Mouse (Mus musculus): ENCODE measurements around the gene Irf2bpl. TPM values are rescaled to one million over a fixed set of nuclear protein-coding genes. Genes with fewer than 3 reads are reported as not detected.

Irf2bpl gene
- total RNA-seq, 2 experiments from 2014 or later: 39.7 to 53.2 TPM

DNA sequence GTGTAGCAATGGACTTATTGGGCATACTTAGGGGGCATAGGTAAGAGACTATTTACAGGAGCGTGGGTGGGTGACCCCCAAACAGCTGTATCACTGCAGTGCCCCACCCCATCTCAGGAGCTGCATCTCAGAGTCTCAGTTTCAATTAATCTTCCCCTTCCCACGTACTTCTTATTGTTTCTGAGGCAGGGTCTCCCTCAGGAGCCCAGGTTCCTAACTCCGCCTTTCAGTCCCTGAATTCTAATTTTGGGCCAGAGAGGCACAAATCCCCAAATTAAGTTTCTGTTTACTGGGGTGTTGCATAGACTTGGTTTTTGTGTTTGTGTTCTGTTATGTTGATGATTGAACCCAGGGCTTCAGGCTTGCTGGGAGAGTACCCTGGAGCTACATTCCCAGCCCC lies 13.8 kb upstream of the Irf2bpl start:
- no peak for DNase-seq

DNA sequence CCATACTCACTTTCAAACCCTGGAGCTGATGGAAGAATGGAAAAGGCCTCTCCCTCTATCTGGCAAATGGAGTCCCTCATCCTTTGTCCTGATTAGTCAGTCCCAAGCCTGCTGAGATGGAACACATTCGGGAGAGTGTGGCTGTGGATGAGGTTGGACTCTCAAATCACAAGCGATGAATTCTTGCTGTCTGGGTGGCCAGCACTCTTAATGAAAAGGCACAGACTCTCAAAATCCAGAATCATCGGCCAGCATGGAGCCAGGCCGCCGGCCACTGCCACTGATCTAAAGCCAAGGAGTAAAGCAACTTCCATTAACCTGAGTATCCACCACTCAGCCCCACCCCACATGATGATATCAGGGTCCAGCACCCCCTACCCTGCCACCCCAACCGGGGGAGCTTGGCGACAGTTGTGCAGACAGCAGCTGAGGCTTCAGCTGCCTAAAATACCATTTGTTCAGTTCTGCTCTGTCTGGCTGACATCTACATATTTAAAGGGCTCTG lies 13.2 kb upstream of the Irf2bpl start:
- no peak for DNase-seq

DNA sequence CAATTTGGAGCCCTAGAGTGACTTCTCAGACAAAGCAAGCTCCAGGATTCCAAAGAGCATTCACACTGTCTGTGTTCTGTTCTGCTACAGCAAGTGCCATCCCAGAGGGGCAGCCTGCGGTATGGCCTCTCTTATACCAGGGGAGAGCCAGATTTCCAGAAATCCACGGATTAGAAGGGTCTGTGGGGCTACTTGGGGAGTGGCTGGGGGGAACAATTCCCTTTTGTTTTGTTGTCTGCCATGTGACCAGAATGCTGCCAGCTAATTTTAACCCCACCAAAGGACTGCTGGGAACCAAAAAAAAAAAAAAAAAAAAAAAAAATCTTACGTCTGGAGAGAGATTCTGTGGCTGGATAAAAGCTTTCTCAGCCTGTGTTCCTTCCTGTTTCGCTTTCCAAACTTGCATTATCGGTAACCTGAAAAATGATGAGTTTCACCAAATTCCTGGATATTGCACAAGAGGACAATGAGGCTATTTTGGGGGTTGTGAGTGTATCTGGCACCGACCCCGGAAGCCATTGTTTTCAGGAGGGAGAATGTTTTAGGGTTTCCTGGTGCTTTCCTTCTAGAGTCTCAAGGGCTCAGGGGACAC lies 12.4 kb upstream of the Irf2bpl start:
- peak; percentile 55 for DNase-seq

DNA sequence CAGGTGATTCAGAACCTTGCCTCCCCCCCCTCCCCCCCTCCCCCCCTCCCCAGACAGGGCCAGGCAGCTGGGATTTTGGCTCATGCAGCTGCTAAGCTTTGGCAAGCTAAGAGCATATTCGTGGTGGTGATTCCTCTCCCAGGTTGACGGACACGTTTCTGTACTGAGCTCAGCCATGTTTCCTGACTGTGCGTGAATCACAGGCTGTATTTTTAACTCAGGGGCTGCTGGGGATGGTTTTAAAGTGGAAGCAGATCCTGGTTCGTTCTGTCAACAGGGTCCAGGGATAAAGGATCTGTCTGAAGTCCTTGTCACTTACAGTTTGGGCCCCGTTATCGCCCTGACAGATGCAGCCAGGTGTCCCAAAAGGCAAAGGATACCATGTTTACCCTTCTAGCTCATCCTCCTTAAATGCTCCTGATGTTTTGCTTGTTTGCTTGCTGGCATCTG lies 11.9 kb upstream of the Irf2bpl start:
- no peak for DNase-seq

DNA sequence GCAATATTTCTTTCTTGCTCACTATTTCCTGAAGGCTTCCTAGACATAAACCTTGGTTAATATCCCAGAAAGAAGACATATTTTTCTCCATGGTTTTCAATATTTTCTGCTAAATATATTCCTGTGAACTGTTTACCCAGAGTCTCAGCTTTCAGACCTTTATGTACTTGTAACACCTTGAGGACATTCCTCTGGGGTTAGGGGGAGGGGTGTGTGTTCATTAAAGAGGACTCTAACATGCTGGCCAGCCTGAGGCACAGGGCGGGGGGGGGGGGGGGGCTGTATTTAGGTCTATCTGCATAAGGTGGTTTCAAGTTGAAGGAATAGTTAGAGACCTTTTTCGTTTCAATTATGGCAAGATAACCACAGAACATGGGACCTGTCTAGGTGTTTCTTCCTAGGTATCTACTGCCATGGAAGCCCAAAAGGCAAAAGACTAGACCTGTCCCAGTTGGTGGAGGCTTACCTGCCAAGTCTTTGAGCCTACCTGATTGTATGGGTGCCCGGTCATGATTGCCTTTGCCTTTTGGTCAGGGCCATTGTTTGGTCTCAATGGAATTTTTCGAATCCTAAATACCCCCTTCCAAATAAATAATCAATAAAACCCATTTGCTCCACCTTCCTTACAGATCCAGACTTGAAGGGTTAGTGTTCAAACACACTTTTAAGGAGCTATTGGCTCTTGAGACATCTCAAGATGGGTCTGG lies 11.3 kb upstream of the Irf2bpl start:
- DNase-seq: no peak

DNA sequence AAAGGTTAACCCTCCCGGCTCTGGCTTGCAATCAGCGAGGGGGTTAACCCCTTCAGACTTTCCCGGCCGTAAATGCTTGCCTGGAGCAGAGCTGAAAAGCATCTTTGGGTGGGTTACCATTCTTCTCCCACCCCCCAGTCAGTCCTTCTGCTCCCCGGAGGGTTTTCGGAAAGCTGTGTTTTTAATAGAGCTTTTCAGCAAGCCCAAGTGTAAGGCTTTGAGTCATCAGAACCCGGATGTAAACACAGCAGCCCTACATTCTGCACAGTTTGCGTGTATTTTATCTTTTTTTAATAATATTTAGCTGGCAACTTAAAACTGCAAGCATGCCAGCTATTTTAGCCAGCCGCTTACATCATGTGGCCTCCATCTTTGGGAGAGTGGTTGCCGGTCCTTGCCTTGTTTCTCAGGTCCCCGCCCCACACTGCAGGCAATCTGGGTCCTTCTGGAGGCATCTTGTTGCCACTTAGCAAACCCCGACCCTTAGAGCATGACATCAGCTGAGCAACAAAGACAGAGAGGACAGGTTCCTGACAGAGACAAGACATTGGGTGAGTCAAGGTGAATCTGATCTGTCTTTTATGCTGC lies 10.3 kb upstream of the Irf2bpl start:
- no peak for DNase-seq

DNA sequence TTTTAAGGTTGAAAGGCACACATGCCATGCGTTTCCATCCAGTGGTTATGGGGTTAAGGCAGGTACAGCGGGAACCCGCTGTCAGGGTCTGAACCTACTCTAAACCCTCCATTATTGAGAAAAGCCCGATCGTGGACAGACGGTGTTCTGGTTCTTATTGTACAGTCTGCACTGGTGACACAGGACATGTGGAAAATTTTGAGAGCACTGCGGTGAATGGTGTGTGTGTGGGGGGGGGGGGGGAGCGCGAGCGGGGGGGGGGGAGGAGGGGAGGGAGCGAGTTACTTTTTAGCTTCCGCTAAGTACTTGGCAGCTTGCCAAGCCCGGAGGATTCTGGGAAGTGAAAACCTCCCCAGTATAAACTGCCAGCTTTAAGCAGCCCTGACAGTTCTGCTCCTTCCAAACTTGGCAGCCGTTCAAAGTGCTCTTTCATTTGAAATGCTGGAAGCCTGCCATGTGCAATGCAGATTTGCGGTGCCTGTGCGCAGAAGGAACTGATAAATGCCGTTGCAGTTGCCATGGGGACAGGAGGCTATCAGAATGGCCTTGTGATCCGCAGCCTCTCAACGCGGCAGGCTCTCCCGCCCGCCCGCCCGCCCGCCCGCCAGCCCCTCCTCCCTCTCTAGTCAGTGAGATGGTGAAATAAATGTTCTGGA lies 9.7 kb upstream of the Irf2bpl start:
- peak; percentile 98 for DNase-seq

DNA sequence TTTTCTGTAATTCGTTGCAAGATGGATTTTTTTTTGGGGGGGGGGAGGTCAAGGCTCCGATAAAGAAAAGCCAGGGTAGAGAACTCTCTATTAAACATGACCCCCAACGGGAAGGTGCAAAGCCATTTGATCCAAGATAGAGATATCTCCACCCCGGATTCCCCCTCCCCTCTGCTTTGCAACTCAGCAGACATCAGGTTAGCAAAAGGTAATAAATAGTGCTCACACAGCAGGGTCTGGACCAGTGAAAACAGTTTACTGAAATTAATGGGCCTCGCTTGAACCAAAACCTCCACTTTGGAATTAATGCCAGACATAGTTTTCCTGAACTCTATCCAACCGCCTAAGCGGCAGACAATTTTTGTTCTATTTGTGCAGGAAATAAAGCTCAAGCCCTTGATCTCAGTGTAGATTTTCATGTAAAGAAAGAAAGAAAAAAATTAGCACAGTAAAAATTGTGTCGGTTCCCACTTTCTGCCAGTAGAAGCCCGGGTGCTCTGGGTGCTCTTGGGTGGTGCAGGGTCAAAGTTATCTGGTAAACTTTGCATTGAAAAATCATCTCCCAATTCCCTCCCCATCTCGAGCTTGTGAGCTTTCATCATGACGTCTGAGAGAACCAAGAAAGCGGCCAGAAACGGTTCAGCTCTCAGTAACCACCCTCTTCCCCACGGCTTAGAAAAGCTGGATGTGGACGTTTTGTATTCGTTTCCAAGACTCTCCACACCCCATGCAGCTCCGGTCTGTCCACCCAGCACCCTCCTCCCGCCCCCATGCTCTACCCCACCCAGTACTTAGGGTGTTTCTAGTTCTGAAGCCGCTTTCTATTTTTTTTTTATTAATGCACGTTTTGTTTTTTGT lies 9.0 kb upstream of the Irf2bpl start:
- DNase-seq: no peak

DNA sequence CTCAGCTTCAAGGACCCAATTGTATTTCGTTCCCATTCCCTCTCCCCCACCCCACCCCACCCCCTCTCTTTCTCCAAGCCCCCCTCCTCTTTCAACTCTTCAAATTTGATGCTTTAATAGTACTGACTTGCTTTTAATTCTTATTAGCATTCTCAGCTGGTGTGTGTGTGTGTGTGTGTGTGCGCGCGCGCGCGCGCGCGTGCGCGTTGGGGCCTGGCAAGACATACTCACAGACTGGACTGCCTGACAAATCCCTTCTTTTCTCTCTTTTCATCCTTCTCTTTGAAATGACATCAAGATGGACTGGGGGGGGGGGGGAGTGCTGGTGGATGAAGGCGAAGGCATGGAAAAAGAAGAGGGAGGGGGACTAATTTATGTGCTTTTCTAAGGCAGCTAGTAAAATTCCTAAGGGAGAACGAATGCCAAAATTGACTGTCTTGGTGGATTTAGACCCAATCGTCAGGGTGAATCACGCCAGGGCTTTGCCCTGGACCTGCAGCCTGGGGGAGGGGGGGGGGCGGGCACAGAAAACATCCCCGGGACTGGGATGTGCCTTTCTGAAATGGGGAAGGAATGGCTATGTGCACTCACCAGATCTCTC lies 8.2 kb upstream of the Irf2bpl start:
- DNase-seq: peak; percentile 67

DNA sequence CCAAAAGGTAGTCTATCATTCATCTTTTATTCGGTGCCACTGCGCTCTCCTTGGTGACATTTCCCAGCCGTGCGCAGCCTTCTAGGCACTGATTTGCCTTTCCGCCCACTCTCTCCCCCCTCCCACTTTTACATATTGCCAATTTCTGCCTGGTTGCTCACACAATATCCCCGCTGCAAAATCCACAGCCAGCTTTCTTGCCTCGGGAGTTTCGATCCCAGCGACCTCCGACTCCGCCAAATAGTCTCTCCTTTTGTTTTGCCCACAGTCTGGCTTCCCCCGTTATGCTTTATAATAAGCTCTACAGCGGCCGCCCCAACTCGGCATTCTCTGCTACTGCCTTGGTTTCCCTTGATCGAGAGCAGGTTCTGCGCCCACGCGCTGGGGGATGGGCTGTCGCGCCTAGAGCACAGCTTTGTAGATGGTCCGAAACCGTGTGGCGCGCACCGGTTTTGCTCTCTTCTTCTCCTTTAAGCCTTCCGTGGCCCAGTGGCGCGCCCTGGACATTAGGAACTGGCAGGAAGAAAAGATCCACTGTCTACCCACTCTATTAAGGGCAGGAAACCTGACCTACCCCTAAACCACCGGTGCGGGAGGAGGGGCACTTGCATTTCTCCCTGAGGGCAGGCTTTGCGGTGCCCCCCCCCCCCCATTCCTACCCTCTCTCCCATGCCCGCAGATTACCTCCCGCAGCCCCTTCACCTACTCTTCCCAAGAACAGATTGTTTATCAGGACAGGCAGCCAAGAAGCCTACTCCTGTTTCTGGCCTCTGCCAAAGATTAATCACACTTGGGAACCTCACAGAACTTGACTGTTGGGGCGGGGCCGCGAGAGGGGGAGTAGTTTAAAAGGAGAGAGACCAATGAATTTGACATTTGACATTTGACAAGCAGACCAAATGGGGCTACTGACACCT lies 7.4 kb upstream of the Irf2bpl start:
- peak; percentile 90 for DNase-seq

DNA sequence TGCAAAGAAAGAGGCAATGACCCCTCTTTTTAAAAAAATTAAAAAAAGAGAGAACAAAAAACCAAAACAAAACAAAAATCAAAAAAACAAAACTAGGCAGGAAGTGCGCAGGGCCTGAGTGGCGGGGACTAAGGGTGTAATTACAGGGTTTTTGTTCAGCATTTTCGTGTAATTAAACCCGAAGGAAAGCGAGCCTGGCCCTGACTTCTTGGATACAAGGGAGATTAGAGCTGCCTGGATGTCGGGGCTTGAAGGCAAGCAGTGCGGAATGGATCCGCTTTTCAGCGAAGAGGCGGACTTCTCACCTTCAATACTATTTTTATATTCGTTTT lies 6.8 kb upstream of the Irf2bpl start:
- DNase-seq: no peak

DNA sequence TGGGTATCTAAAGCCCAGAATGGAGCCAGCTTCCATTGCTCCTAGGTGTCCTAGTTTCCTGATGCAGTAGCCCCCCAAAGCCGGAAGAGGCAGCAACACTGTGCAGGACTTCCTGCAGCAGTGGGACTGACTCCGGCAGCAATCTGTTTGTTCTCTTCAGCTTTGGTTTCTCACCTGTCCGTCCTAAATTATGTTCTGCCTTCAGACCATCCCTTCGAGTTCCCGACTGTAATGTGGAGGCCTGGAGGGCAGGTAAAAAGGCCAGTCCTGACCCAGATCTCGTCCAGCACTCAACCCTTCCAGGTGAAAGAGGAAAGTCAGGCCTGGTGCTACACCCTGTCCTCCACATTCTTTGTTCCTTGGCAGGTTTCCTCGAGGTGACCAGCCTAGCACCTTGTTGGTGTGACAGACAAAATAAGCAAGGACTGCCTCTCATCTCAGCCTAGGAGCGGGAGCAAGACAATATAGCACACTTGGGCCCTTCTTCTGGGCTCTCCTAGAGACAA lies 6.3 kb upstream of the Irf2bpl start:
- DNase-seq: no peak

DNA sequence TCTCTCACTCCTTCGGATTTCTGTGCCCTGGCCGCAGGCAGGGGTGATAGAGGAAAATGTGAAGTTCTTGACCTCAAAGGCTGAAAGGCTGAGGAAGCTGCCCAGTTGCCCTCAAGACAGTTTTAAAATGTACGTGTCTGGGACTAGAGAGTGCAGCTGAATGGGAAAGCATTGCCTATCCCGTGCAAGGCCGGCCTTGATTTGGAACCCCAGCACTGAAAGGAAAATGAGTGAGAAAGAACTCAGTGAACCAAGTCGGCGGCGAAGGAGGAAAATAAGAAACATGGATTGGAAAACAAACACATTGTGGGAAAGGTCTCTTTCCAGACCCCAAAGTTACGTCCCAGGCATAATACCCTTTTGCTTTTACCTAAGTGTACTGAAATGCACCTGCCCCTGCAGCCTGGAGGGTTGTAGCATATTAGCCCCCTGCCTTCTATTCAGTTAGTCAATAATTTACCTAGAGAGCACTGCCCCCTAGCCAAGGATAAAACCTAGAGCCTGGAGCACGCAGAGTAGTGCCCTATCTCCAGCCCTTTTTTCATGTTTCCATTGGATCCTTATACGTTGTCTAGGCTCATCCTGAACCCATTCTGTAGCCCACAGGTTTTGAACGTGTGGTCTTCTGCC lies 5.6 kb upstream of the Irf2bpl start:
- DNase-seq: no peak

DNA sequence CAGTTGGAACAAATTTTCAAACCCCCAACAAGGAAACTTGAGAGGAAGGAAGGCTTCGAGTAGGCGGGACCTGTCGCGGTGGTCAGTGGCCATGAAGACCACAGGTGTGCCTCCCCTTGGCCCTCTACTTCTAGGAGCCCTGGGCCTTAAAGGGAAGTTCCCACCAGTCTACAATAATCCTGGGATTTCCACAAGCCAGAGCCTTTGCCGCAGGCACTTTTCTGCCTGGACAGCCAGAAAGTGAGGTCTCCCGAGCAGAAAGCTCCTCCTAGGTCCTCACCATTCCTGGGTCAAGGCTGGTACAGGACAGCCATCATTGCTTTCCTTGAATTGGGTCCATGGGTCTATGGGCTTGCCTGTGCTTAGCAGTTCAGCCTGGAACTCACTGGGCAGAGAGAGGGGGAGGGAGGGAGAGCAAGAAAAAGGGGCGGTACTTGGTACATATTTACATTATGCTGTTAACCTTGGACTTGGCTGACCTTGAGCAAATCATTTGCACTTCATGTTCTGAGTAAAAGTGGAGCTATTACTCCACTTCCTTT lies 4.6 kb upstream of the Irf2bpl start:
- peak; percentile 48 for DNase-seq

DNA sequence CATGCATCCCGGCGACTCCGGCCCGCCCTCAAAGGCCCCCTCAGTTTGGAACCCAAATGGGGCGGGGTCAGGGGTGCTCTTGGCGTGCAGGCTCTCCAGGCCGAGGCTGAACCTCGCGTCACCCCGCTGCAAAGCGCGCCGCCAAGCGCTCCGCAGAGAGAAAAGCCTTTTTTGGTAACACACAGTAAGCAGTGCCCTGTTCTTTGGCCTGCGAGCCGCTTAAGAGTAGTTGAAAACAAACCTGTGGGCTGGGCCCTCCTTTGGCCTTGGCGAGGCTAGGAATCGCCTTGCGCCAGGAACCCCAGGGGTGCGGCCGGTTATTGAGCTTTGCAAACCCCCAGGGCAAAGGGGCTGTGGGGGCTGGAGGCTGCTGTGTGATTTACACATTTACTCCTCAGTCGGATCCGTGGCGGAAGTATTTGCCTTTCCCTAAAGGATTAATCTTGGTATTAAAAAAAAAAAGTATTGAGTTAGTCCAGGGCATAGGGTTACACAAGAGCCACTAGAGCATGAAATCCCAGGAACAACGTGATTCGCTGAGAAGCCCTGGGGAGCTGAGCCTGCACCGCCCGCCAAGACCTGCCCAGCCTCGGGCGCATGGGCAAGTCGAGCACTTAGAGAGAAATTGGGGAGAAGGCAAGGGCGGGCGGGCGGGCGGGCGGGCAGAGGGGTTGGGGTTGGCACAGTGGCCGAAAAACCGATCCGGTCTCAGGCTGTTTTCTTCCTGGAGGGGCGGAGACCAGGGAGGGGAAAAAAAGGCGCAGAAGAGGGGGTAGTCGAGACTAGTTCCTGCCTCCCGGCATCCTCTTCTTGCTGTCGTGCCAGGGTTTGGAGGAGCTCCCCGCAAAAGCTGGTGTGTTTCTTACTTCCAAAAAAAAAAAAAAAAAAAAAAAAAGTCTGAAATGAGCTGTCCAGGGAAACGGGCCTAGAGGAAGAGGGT lies 3.8 kb upstream of the Irf2bpl start:
- DNase-seq: peak; percentile 88

DNA sequence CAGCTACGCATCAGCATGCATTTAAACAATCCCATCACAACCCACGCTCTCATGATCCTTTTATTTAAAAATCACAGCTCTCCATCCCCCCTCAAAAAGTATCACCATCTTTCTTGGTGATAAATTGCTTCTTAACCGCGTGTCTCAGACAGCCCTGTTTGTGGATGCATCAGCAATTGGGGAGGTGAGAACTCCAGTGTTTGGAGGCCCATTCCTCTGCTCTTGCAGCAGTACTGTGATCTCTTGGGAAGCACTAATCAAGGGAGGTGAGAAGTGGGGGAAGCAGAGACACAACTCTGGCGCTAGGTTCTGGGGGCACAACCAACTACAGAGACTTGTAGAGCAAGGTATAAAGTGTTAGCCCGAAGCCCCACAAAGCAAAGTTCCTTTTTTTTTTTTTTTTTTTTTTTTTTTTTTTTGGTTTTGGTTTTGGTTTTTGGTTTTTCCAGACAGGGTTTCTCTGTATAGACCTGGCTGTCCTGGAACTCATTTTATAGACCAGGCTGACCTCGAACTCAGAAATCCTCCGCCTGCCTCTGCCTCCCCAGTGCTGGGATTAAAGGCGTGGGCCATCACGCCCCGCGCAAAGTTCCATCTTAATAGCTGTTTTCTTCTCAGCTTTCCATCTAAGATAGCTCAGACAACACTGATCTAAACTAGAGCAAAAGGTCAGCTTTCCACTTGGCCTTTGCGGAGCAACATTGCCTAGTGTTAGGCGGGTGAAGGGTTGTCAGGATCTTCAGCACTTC lies 3.0 kb upstream of the Irf2bpl start:
- DNase-seq: no peak

DNA sequence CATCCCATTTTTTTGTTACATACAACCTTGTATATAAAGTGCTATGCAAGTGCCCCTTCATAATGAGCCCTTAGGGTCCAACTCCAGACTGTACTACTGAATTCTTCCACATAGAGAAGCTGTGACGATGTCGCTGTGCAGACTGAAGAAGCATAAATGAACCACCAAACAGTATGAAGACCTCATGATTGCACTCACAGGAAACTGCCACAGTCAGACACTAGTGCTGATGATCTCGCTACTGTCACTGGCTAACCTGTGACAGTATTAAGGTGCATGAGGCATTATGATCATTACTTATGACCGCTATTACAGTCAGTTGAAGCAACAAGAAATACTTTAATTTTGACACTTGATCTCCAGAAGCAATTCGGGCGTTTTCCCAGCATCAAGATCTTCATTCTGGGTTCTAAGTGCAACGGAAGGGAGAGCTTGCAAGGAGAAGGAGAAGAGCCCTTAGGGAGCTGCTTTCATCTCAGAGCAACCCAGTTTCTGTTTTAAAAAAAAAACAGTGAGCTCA lies 1.9 kb upstream of the Irf2bpl start:
- DNase-seq: no peak
